Mouse (Mus musculus): ENCODE data around the gene BC005561. TPM values are rescaled to one million over a fixed set of nuclear protein-coding genes. Genes with fewer than 3 reads are reported as not detected.
A peak's percentile ranks its signal among the peaks of the same experiment; 100 is the strongest.
"Not testable (repeated sequence)": the region's sequence is repeated elsewhere in the genome, so short reads cannot be mapped to it uniquely, and the experiment has no call there.

BC005561 gene
- polyA plus RNA-seq, 1 experiment from 2014 or later, result 11.9 TPM

- Histone ChIP-seq H3K4me3 (no peak overlapping the region), H3K4me1 (replicated peaks) (no peaks in the 10 kb centered on the region), H3K27ac (no peak overlapping the region), H3K27me3 (ENCODE audit: insufficient read depth, poor library complexity, severe bottlenecking) (no peaks in the 10 kb centered on the region), H3K36me3 (peaks cover 87% of the 10 kb centered on the region), H3K9me3 (no peaks in the 10 kb centered on the region)
- WGBS, result 89% methylated on average over 8 of the region's 8 CpGs
- DNase-seq (ENCODE audit: low spot score), result no peak
These were observed 25.3 kb upstream of the BC005561 start for GRCm38 (mm10) chr5:104482856-104483255.

- WGBS, result 89% methylated on average over 5 of the region's 5 CpGs
- H3K4me1 ChIP-seq (replicated peaks), result no peaks in the 10 kb centered on the region
- no peak for DNase-seq (ENCODE audit: low spot score)
- no peak overlapping the region for H3K4me3 ChIP-seq
- no peaks in the 10 kb centered on the region for H3K27me3 ChIP-seq (ENCODE audit: insufficient read depth, poor library complexity, severe bottlenecking)
- H3K36me3 ChIP-seq, result peaks cover 96% of the 10 kb centered on the region
- no peaks in the 10 kb centered on the region for H3K9me3 ChIP-seq
- no peak overlapping the region for H3K27ac ChIP-seq
These were observed 16.6 kb upstream of the BC005561 start for GRCm38 (mm10) chr5:104491561-104491960.

GRCm38 (mm10) chr5:104504883-104505282 is 3.3 kb upstream of the BC005561 start:
- H3K4me1 ChIP-seq (replicated peaks), result peaks cover 10% of the 10 kb centered on the region
- H3K27me3 ChIP-seq (ENCODE audit: insufficient read depth, poor library complexity, severe bottlenecking), result no peaks in the 10 kb centered on the region
- no peak overlapping the region for H3K27ac ChIP-seq
- H3K9me3 ChIP-seq, result 0 out of 2 replicates have a peak, but pooled peaks cover 3% of the 10 kb centered on the region
- H3K36me3 ChIP-seq, result peaks cover 65% of the 10 kb centered on the region
- no peak for DNase-seq (ENCODE audit: low spot score)
- 91% methylated on average over 2 of the region's 2 CpGs for WGBS
- H3K4me3 ChIP-seq, result no peak overlapping the region

GRCm38 (mm10) chr5:104507829-104508194 is 340 bp upstream of the BC005561 start:
- Histone ChIP-seq H3K27me3 (ENCODE audit: insufficient read depth, poor library complexity, severe bottlenecking) (no peaks in the 10 kb centered on the region), H3K36me3 (peaks cover 63% of the 10 kb centered on the region), H3K9me3 (peaks cover 19% of the 10 kb centered on the region; the same call in 1 of the 2 replicates), H3K27ac (peak overlapping the region; percentile 98), H3K4me1 (replicated peaks) (peaks cover 10% of the 10 kb centered on the region), H3K4me3 (peak overlapping the region; percentile 86)
- no peak for DNase-seq (ENCODE audit: low spot score)
- 0% methylated on average over 2 of the region's 2 CpGs for WGBS

- H3K4me3 ChIP-seq, result no peak overlapping the region
- peaks cover 50% of the 10 kb centered on the region for H3K9me3 ChIP-seq
- no peak overlapping the region for H3K27ac ChIP-seq
- no peaks in the 10 kb centered on the region for H3K27me3 ChIP-seq (ENCODE audit: insufficient read depth, poor library complexity, severe bottlenecking)
- no peak for DNase-seq (ENCODE audit: low spot score)
- H3K4me1 ChIP-seq (replicated peaks), result peaks cover 10% of the 10 kb centered on the region
- peaks cover 70% of the 10 kb centered on the region for H3K36me3 ChIP-seq
- WGBS, result 97% methylated on average over 3 of the region's 3 CpGs
These were observed 3.1 kb downstream of the BC005561 start for GRCm38 (mm10) chr5:104511211-104511610.

- WGBS, result 85% methylated on average over 1 of the region's 1 CpGs
- Histone ChIP-seq H3K4me1 (replicated peaks) (no peaks in the 10 kb centered on the region), H3K9me3 (0 out of 2 replicates have a peak, but pooled peaks cover 10% of the 10 kb centered on the region), H3K27me3 (ENCODE audit: insufficient read depth, poor library complexity, severe bottlenecking) (no peaks in the 10 kb centered on the region), H3K4me3 (no peak overlapping the region), H3K27ac (no peak overlapping the region), H3K36me3 (peaks cover 99% of the 10 kb centered on the region)
- no peak for DNase-seq (ENCODE audit: low spot score)
These were observed 30.5 kb downstream of the BC005561 start for GRCm38 (mm10) chr5:104538612-104539011.

- WGBS, result 95% methylated on average over 4 of the region's 4 CpGs
These were observed 31.2 kb downstream of the BC005561 start for GRCm38 (mm10) chr5:104539331-104539730.

GRCm38 (mm10) chr5:104568079-104568478 is 59.9 kb downstream of the BC005561 start:
- H3K27me3 ChIP-seq (ENCODE audit: insufficient read depth, poor library complexity, severe bottlenecking); H3K4me1 ChIP-seq (replicated peaks); H3K36me3 ChIP-seq; H3K4me3 ChIP-seq; H3K9me3 ChIP-seq; H3K27ac ChIP-seq: not testable (repeated sequence)
- peak; percentile 23 for DNase-seq (ENCODE audit: low spot score)
- 78% methylated on average over 1 of the region's 1 CpGs for WGBS

More at GRCm38 (mm10) chr5:104539331-104539730, 31.2 kb downstream of the BC005561 start:
- Histone ChIP-seq H3K4me1 (replicated peaks) (no peaks in the 10 kb centered on the region), H3K27me3 (ENCODE audit: insufficient read depth, poor library complexity, severe bottlenecking) (no peaks in the 10 kb centered on the region), H3K9me3 (0 out of 2 replicates have a peak, but pooled peaks cover 7% of the 10 kb centered on the region), H3K4me3 (no peak overlapping the region), H3K36me3 (peaks cover 99% of the 10 kb centered on the region), H3K27ac (no peak overlapping the region)
- no peak for DNase-seq (ENCODE audit: low spot score)

- Histone ChIP-seq H3K36me3 (peaks cover 26% of the 10 kb centered on the region), H3K4me3 (peak overlapping the region; percentile 67), H3K4me1 (replicated peaks) (no peaks in the 10 kb centered on the region), H3K27ac (peak overlapping the region; percentile 45; the same call in 1 of the 2 replicates), H3K9me3 (peaks cover 29% of the 10 kb centered on the region), H3K27me3 (ENCODE audit: insufficient read depth, poor library complexity, severe bottlenecking) (no peaks in the 10 kb centered on the region)
- no peak for DNase-seq (ENCODE audit: low spot score)
- WGBS, result 55% methylated on average over 6 of the region's 6 CpGs
These were observed 62.6 kb downstream of the BC005561 start for GRCm38 (mm10) chr5:104570766-104571165.

GRCm38 (mm10) chr5:104571282-104571921 is 63.2 kb downstream of the BC005561 start:
- H3K27me3 ChIP-seq (ENCODE audit: insufficient read depth, poor library complexity, severe bottlenecking), result not testable (repeated sequence)
- peak overlapping the region; percentile 90 for H3K27ac ChIP-seq

More at GRCm38 (mm10) chr5:104571282-104571921, 63.2 kb downstream of the BC005561 start:
- WGBS, result 5% methylated on average over 18 of the region's 19 CpGs
- Histone ChIP-seq H3K4me3 (peak overlapping the region; percentile 67), H3K36me3 (peaks cover 28% of the 10 kb centered on the region), H3K9me3 (peaks cover 32% of the 10 kb centered on the region)
- H3K4me1 ChIP-seq (replicated peaks), result not testable (repeated sequence)
- DNase-seq (ENCODE audit: low spot score), result peak; percentile 80

Other genes starting within 250 kb of the BC005561 start
- 0.12 TPM in 1 of 2 replicates, not detected in the other for gene Ibsp, start 209.2 kb upstream of the BC005561 start, polyA plus RNA-seq (2016; fragmentation: Nextera tagmentation; extraction: Ambion mirVana)
- not detected in 2 replicates for gene Mepe, start 183.0 kb upstream of the BC005561 start, polyA plus RNA-seq (2016; fragmentation: Nextera tagmentation; extraction: Ambion mirVana)
- gene Spp1, start 73.2 kb upstream of the BC005561 start, polyA plus RNA-seq (2016; fragmentation: Nextera tagmentation; extraction: Ambion mirVana), result 11.4 and 15.7 TPM in 2 replicates
- gene Pkd2, start 48.9 kb upstream of the BC005561 start, polyA plus RNA-seq (2016; fragmentation: Nextera tagmentation; extraction: Ambion mirVana), result 7.7 and 8.0 TPM in 2 replicates